Mouse (Mus musculus) layer of hippocampus, postnatal 14 days (tissue): Measurements from ENCODE around the gene Schip1. TPM values are rescaled to one million over a fixed set of nuclear protein-coding genes. Genes with fewer than 3 reads are reported as not detected.
A peak's percentile ranks its signal among the peaks of the same experiment; 100 is the strongest.

ENCODE experiments used
- DNase-seq, 2 experiments: peaks; one replicate each; pipeline ENCODE4 v3.0.0; 2021 to 2022; ENCODE audit warnings: low spot score in 2 of 2, mixed read lengths in 1 of 2
- total RNA-seq, 2 experiments: library from RNA; stranded (reverse); gene quantifications; 2 replicates each; pipeline ENCODE4 v1.2.3; 2021

Schip1 gene
- total RNA-seq, 2 experiments from 2014 or later, result 300 to 309 TPM

DNA sequence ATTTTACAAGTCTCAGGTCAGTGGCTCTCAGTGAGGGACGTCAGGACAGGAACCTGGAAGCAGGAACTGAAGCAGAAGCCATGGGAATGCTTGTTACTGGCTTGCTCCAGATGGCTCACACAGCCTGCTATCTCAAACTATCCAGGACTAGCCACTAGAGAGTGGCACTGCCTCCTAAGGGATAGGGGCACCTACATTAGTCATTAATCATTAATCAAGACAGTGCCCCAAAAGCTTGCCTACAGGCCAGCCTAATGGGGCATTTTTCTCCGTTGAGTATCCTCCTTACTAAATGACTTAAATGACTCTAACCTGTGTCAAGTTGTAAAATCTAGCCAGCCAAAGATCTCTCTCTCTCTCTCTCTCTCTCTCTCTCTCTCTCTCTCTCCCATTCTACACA, 314.2 kb downstream of the Schip1 start:
- no peak for DNase-seq

GRCm38 (mm10) chr3:68379242-68379641, 314.6 kb downstream of the Schip1 start:
- DNase-seq, result no peak

- DNase-seq, result peak in 1 of 2 experiments; percentile 22
These were observed 319.1 kb downstream of the Schip1 start for GRCm38 (mm10) chr3:68383672-68384071.

GRCm38 (mm10) chr3:68385544-68385943, 320.9 kb downstream of the Schip1 start:
- DNase-seq, result no peak

- DNase-seq, result no peak
These were observed 323.4 kb downstream of the Schip1 start for GRCm38 (mm10) chr3:68388023-68388422.

DNA sequence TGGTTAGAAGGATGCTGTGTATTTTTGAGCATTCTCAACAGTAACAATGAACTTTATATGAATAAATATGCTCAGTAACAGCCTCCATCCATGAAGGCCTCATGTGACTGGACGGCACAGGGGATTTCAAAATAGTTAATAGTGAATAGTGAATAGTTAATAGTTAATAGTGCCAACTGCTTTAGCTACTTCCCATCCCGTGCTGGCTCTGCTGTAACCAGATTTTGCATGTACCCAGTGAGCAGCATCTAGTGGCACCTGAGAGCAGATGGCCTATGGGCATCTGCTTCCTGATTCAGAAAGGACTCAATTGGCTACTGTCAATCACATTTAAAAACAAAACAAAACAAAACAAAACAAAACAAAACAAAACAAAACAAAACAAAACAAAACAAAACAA, 329.0 kb downstream of the Schip1 start:
- no peak for DNase-seq

DNA sequence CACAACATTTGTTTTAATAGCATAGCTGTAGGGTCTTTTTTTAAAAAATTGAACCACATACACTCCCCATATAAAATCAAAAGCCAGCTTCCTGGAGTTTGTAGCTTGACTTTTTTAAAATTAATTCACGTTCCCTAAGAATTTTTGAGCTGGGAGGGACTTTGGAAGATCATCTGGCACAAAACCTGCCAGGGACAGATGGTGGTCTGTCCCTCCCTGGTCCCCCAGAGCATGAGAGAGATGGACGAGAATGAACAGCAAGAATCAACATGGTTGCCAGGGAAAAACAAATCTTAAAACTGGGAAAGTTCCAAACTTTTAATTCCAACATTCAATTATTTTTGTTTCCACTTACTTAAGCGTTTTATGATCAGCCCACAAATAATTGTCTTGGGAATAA, 334.1 kb downstream of the Schip1 start:
- no peak for DNase-seq

DNA sequence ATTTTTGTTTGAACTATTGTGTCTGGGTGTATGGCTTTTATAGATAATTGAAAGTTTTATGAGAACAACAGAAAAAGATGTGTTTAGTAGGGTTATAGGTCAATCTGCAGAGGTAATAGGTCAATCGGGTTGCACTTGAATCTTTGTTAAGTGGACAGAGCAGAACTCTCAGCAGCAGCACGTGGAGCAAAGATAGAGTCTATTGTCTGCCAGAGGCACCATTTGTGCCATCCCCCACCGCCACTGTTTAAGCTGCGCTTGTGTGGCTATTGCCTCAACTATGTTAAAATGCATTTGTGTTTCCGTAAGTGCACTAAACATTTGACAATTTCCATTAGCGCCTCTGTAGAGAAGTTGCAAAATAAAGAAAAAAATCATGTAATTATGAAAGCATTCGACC, 335.5 kb downstream of the Schip1 start:
- DNase-seq, result no peak

DNA sequence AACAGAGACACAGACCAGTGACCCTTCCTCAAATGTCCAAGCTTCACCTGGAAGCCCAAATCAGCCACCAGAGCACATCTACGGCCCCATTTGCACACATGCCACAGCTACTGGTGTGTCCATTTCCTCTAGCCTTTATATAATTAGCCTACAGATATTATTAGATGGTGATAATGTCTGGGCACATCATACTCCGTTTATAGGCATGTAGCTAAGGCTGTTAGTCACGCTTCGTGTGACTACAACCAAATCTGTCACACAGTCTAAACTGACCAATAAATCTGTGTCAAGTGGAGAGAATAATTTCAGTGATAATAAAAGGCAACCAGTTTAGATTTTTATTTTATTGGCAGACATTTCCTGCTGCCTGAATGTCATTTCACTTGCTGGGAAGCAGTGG, 338.7 kb downstream of the Schip1 start:
- no peak for DNase-seq

GRCm38 (mm10) chr3:68403783-68404217, 339.2 kb downstream of the Schip1 start:
- peak; percentile 48 to 51 for DNase-seq

- DNase-seq, result no peak
These were observed 341.1 kb downstream of the Schip1 start for GRCm38 (mm10) chr3:68405724-68406123.

DNA sequence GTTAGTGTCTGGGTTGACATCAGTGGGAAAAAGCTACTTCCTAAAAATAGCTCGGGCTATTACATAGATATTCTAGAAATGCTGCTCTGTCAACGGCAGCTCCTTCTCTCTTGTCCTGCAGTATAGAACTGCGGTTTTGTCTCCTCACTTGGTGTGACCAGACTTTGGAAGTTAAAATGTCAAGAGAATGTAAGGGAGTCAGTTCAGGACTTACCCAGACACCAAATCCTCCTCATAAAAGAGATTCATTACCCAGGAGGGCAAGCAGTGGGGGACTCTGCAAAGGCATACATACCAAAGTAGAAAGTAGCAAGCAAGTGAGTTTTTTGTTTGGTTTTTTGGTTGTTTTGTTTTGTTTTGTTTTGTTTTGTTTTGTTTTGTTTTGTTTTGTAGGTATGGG, 347.7 kb downstream of the Schip1 start:
- DNase-seq, result no peak

DNA sequence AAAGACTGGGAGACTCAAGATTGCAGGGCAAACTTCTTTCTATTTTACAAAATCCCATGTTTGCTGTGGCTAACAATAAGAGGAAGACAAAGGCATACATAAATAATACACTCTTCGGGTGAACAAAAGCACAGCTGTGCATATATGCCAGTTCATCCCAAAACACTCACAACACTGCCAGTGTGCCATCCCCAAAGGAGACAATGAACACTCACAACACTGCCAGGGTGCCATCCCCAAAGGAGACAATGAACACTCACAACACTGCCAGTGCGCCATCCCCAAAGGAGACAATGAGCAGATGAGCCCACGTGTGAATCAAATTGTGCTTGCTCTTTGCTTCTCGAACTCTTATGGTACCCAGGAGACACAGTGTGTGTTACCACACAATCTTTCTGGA, 355.2 kb downstream of the Schip1 start:
- no peak for DNase-seq

DNA sequence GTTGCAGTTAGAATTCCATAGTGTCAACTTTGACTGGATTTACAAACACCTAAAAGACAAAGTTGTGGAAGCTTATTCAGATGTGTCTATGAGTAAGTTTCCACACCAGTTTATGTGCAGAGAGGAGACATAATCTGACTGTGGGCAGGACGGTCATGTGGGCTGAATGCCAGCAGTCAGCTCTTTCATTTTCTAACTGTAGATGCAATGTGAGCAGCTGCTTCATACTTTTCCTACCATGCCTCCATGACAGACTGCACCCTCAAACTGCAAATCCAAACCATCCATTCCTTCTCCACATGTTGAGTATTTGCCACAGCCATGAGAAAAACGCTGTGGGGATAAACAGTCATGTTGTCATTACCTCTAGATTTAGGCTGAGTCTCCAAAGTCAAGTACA, 356.3 kb downstream of the Schip1 start:
- DNase-seq, result no peak

DNA sequence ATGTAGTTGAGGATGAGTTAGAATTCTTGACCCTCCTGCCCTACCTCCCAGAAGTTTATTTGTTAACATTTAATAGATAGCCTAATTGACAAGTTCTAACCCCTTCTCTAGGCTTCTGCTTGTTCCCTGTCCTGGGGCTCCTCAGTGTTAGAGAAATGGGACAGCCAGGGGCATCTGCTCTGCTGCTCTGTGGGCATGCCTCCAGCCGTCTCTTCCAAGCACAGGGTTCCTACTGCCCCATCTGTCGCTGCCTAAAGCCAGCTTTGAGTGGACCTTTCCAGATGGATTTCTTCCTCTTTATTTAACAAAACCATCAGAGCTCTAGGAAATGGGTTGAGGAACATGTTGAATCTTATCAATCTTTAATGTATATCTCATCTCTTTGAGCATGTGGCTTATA, 357.2 kb downstream of the Schip1 start:
- DNase-seq, result peak in 1 of 2 experiments; percentile 53

DNA sequence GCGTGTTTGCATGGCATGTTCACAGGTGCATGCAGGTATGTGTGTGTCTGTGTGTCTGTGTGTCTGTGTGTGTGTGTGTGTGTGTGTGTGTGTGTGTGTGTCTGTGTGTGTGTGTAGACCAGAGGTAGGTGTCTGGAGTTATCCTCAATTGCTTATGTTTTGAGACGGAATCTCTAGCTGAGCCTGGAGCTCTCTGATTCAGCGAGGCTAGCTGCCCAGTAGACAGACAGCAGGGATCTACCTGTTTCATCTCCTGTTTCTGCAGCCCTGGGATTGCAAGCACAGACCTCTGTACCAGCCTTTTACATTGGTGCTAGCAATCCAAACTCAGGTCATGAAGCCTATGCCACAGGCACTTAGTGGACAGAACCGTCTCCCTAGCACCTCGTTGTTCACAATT, 363.5 kb downstream of the Schip1 start:
- DNase-seq, result no peak

DNA sequence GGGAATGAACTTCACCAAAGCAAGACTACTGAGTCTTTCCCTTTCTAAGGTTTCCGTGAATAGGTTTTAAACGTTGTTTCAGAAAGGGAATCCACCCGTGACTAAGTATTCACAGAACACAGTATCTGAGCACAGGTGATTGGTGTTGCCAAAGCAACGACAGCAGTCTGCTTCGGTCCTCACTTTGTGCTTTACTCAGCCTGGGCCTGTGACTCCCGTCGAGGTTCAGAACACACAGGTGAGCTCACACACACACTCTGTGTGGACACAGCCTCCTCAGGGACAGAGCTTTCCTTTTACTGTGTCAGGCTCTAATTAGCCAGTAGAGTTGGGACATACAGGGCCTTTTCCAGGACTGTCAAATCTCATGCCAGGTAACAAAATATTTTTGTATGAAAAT, 369.8 kb downstream of the Schip1 start:
- no peak for DNase-seq

DNA sequence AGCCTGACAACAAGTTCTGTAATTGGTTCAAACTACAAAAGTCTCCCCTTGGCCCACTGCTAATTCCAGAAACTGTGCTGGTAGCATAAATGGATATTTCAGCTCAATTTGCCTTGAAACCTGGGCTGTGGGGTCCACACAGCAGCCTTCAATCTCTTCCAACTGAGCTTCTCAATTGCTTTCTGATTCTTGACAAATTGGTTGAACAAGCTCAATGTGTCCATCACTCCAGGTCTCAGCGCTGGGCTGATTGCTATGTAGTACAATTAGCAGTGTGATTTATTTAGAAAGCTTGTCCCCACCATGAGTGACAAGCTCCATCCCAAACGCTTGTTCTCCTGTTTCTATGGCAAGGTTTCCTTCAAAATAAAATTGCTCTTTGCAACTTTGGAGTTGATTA, 370.3 kb downstream of the Schip1 start:
- no peak for DNase-seq

GRCm38 (mm10) chr3:68448480-68448879, 383.9 kb downstream of the Schip1 start:
- DNase-seq, result no peak

GRCm38 (mm10) chr3:68451634-68452033, 387.0 kb downstream of the Schip1 start:
- DNase-seq, result no peak

DNA sequence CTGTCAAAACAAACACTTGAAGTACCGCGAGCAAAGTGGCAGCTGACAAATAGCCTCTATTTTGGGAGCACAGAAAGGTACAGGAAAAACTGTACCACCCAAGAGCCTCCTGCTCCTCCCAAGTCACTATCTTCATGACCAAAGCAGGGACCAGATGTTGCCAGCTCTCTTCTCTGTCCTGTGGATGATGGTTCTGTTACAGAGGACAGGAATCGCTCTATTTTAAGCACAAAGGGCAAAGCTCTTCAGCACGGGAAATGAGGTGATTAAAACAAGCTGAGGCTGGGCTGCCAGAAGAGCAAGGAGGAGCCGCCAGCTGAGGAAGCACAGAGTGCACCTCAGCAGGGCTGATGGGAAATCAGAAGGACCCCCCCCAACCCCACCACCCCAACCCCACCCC, 388.7 kb downstream of the Schip1 start:
- DNase-seq, result no peak

DNA sequence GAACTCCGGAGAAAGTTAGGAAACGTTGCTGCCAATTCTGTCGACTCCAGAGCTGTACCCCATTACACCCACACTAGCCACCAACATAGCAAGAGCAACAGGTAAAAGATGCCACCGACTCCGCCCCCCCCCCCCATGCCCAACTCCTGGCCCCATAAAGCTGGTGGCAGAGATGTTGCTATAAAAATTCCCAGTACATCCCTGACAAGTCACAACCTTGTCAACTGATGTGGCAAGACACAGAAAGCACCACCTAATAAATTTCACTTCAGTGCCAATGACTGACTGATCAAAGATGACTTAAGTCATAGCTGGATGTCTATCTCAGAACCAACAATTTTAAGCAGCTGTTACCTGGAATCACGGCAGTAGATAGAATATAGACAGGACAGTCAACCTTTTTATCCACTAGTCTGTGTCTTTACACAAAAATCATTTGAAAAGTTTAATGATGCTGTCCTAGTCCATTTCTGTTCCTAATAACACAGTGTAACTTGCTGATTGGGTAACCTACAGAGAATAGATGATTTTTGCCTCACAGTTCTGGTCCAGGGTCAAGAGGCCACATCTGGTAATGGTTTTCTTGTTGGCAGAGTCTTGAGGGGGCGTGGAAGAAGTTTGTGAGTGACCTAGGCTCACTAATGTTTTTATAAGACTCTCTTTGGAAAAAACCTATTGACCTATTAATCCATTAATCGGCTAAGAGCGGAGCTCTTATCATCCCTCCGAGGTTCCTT, 389.3 kb downstream of the Schip1 start:
- DNase-seq, result no peak

- peak; percentile 15 to 65 for DNase-seq
These were observed 402.0 kb downstream of the Schip1 start for GRCm38 (mm10) chr3:68466643-68467042.
